Mouse (Mus musculus): ENCODE data around the gene Psmb8. TPM values are rescaled to one million over a fixed set of nuclear protein-coding genes. Genes with fewer than 3 reads are reported as not detected.

The Psmb8 gene
- 10 to 100 TPM in 1 of 2 experiments, 1 to 10 TPM in 1; 8.9 to 13.0 TPM for total RNA-seq (2021)
- long read RNA-seq, experiment 1, transcript Psmb8-201 (6 exons, 1,628 nt): major isoform, 30 of 31 reads
- long read RNA-seq, experiment 1, partial matches to known transcripts: 0 of 31 reads
- long read RNA-seq, experiment 1, other reads (novel, unspliced or antisense): 1 of 31 reads
- long read RNA-seq, experiment 2, transcript Psmb8-201 (6 exons, 1,628 nt): major isoform, 10 of 17 reads
- long read RNA-seq, experiment 2, partial matches to known transcripts: 0 of 17 reads
- long read RNA-seq, experiment 2, other reads (novel, unspliced or antisense): 7 of 17 reads

GRCm38 (mm10) chr17:34196941-34197894 is at the start of gene Psmb8:
Psmb8 (plus strand) TSS chr17:34197721.
- intact Hi-C loops (cut with DNase I): no loop called here
- DNase-seq: peak; percentile 89 to 93

DNA sequence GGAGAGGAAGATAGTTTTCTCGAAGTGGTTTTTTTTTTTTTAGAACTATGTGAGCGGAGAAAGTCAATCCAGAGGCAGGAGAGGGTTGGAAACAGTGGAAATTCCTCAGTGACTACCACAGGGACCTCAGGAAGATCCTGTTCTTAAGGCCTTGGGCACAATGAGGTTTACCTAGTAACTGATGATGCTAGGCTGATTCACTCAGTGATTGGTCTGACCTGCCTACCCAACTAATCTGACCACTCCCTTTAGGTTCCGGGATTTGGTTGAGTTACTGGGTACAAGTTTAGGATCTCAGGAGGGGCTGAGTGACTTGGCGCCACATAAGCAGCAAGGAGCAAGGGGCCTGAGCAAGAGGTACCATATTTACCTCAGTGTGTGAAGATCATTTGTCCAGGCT is 44.6 kb upstream of the Psmb8 start, which contains the start of gene H2-DMb1:
Gene H2-DMb1, plus strand, starts transcription at position 150 of the 400 bp plus-strand sequence.
- DNase-seq: peak; percentile 27 to 70
- intact Hi-C loops (cut with DNase I): no loop called here

DNA sequence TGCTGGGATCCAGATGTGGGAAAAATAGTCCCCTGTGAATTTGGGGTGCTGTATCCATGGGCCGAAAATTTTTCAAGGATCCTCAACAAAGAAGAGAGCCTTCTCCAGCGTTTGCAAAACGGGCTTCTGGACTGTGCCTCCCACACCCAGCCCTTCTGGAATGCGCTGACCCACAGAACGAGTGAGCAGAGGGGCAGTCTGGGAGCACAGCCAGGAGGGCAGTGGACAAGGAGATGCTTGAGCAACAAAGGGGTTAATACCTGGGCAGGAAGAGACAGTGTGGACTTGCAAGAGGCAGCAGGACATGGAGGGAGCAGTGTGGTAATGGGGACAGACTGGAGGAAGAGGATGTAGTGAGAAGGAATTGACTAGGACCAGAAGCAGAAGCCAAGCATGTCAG is 42.0 kb upstream of the Psmb8 start:
- intact Hi-C loops (cut with DNase I): no loop called here
- DNase-seq: no peak

- peak in 1 of 2 experiments; percentile 34 for DNase-seq
- intact Hi-C loops (cut with DNase I): no loop called here
These were observed 33.2 kb upstream of the Psmb8 start for GRCm38 (mm10) chr17:34164202-34164895.

DNA sequence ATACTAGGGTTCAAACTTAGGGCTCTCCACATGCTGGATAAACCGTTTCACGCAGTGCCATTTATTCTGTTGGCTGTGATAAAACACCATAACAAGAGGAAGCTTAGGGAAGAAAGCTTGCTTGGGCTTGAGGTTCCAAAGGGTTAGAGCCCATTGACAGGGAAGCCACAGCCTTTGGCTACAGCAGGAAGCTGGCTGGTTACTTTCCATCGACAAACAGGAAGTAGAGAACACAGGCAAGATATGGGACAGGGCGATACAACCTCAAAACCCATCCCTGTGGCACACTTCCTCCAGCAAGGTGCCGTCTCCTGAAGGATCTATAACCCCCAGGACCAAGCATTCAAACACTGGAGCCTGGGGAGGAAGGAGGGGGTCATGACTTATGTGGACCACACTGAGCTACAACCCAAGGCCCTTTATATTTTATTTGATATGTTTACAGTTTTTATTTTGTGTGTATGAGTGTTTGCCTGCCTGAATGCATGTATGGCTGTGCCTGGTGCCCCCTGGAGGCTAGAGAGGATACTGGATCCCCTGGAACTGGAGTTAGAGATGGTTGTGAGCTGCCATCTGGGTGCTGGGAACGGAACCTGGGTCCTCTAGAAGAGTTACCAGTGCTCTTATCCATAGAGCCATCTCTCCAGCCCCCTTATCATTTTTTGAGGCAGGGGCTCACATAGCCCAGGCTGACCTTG is 32.3 kb upstream of the Psmb8 start:
- DNase-seq: no peak
- intact Hi-C loops (cut with DNase I): no loop called here

DNA sequence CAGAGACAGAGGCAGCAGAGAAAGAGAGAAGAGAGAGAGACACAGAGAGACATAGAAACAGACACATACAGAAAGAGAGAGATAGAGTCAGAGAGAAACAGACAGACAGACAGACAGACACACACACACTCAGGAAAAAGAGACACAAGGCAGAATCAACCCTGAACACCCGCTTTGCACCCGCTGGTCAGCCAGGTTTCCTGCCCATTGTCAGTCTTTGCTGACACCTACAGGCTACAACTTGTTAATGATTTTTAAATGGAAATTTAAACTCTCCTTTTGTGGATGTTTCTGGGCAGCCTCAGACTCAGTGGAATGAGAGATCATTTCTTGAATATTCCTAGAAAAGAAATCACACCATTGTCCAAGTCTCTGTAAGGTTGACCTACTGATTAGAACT is 28.2 kb upstream of the Psmb8 start:
- DNase-seq: peak; percentile 39 to 58
- intact Hi-C loops (cut with DNase I): loop anchor here (1.0 to 2.0 kb wide), 3 partner anchors 34 to 92 kb away; no protein-coding TSS in a partner anchor

DNA sequence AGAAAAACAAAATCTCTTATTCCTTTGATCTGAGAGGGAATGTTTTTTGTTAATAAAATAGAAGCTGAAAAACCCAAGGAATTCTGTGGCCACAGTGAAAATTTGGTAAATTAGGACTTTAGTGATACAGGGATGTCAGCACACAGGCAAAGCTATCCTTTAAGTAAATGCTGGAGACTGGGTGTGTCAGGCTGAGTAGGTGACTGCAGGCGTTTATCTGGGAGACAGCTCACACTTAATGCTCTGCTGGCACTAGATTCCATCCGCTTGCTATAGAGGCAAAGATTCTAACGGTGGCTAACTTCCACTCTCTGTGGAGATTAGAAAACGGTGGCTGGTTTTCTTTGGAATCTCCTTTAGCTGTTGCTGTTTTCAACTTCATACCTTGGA is 27.0 kb upstream of the Psmb8 start:
- intact Hi-C loops (cut with DNase I): loop anchor here (1.0 to 10.0 kb wide), 4 partner anchors 34 to 234 kb away; no protein-coding TSS in a partner anchor
- no peak for DNase-seq

DNA sequence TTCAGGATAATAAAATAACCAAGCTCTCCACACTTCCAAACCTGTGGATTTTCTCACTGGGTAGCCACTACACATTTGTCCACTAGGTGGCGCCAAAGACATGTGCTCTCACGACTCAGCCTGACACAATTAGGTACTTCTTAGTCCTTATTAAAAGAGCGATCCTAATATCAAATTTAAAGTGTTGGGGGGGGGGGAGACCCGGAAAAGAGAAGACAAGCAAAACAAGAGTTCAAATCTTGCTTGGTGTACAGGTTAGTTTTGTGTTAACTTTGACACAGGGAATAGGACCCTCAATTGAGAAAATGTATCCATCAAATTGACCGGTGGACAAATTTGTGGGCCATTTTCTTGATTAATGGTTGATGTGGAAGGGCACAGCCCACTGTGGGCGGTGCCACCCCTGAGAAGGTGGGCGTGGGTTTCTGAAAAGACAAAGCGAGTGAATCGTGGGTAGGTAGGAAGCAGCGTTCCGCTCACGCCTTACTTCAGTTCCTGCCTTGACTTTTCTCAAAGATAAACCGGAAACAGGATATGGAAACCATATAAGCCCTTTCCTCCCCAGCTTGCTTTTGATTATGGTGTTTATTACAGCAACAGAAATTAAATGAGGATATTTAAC is 26.5 kb upstream of the Psmb8 start:
- peak; percentile 81 to 91 for DNase-seq
- intact Hi-C loops (cut with DNase I): loop anchor here (1.0 to 10.0 kb wide), 4 partner anchors 33 to 234 kb away; no protein-coding TSS in a partner anchor

DNA sequence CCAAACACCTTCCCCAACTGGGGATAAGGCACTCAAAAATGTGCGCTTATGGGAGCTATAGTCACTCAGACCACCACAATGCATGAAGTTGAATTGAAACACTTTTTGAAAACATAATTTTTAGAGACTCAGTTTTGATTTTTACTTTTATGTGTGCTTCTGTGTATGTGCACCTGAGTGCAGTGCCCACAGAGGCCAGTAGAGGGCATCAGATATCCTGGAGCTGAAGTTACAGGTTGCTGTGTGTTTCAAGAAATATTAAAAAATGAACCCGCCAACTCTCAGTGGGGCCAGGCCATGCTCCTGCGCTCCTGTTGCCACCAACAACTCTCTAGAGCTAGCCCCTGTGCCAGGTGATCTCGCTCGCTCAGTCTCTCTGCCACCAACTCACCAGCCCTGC is 25.0 kb upstream of the Psmb8 start:
- no peak for DNase-seq
- intact Hi-C loops (cut with DNase I): loop anchor here (10.0 kb wide), 2 partner anchors 142 to 232 kb away; no protein-coding TSS in a partner anchor

GRCm38 (mm10) chr17:34174075-34174474 is 23.4 kb upstream of the Psmb8 start:
- intact Hi-C loops (cut with DNase I): loop anchor here (10.0 kb wide), 2 partner anchors 141 to 231 kb away; no protein-coding TSS in a partner anchor

DNA sequence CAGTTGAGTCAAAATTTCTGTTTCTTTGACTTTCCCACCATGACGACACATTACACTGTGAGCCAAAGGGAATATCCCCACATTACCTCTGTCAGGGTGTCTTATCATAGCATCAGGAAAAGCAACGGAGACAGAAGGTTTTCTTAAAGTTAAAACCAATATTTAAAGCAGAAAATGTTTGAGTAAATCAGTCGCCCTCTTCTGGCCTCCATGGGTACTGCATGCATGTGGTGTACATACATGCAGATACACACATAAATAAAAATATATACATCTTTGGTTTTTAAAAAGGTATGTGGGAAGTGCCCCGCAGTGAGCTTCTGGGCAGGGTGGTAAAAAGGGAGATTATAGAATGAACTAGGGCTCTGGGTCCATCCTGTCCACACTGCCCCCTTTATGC is 20.3 kb upstream of the Psmb8 start:
- intact Hi-C loops (cut with DNase I): loop anchor here (10.0 kb wide), 2 partner anchors 138 to 228 kb away; no protein-coding TSS in a partner anchor
- no peak for DNase-seq

More at GRCm38 (mm10) chr17:34174075-34174474, 23.4 kb upstream of the Psmb8 start:
- DNase-seq: no peak

DNA sequence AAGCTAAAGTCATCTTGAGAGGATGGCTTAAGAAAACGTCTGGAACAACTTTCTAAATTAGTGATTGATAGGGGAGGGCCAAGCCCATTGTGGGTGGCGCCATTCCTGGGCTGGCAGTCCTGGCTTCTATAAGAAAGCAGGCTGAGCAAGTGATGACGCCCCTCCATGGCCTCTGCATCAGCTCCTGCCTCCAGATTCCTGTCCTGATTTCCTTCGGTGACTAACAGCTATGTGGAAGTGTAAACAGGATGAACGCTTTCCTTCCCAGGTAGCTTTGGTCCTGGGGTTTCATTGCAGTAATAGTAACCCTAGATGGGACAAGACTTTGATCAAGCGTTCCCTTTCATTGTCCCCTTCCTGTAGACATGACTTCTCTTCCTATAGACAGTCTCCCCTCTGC is 18.5 kb upstream of the Psmb8 start:
- no peak for DNase-seq
- intact Hi-C loops (cut with DNase I): loop anchor here (10.0 kb wide), 2 partner anchors 136 to 226 kb away; no protein-coding TSS in a partner anchor

DNA sequence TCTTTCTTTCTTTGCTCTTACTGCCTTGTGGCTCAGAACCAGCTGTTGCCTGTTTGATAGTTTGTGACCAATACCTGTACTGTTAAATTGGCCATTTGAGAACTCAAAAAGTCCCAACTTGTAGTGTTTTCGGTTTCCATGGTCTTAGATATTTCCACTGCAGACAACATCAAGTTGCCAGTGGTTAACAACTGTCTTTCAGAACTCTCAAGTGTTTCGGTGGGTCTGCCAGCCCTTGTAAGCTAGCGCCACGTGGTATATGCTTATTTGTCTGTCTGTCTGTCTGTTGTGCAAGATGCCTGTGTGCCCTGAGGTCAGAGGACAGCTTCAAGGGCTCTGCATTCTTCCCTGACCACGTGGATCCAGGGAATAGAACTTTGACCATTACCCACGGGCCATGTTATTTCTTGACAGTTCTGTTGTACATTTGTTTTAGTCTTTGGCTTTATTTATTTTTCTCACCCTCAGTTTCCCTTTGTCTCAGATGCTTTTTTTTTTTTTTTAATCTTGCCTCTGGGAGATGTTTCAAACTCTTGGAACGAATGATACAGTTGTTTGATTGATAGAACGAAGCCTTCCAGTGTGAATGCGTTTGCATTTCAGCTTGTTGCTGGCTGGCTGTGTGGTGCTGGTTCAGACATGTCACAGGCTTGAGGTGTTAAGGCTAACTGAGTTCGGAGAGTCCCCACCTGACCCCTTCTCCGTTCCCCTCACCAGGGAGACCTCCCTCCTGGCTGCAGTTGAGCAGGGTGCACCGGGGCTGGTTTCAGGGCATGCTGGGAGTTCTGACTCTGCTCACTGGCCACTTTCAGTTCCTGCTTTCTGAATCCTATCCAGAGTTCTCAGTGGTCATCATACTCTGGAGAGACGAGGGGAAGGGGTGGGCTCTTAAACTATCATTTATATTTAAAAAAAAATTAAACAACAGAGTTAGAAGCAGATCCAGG is 17.3 kb upstream of the Psmb8 start:
- DNase-seq: no peak
- intact Hi-C loops (cut with DNase I): loop anchor here (10.0 kb wide), 2 partner anchors 135 to 225 kb away; no protein-coding TSS in a partner anchor

DNA sequence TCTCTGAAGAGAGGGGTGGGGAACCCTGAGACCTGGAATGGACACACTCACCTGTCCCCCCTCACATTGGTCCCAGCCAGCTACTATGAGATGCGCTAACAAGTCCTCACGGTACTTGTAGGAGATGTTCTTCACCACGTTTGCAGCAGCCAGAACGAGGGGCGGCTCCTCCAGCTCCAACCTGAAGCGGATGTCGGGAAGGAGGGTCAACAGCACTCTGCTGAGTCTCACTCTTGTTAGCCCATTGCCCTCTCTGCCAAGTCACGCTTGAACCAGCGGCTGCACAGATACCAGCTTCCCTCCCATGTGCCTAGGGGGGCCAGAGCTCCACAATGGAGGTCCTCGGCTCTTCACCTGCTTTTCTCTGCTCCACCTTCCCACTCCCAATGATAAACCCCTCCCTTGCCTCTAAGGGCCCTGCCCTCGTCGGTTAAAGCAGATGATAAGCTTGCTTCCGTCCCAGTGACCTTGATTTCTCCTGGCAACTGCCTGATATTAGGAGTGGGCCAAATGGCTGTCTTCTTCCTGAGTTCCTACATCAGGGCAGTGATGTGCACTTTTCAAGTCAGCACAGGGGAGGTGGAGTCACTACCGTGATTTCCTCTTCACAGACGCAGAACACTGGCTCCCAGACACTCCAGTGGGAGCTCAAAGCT is 13.8 kb upstream of the Psmb8 start:
- intact Hi-C loops (cut with DNase I): no loop called here
- DNase-seq: no peak

DNA sequence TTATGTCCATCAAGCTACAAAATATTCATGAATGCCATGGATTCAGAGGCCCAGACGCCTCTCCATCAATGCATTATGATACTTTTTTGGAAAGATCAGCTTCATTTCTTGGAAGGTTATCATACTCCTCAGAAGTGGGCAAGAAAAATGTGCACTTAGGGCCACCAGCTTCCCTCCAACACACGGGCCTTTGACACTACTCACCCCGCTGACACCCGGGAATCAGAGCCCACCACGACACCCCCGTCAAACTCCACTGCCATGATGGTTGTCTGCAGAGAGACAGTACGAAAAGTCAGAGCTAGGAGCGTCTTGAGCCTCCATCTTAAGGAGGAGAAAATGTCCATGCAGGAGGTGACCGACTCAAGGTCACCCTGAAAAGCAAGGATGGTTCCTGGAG is 12.0 kb upstream of the Psmb8 start:
- DNase-seq: no peak
- intact Hi-C loops (cut with DNase I): no loop called here

GRCm38 (mm10) chr17:34186885-34187260 is 10.6 kb upstream of the Psmb8 start:
- intact Hi-C loops (cut with DNase I): loop anchor here (2.0 kb wide), 1 partner anchor 18 kb away; no protein-coding TSS in a partner anchor
- DNase-seq: no peak

DNA sequence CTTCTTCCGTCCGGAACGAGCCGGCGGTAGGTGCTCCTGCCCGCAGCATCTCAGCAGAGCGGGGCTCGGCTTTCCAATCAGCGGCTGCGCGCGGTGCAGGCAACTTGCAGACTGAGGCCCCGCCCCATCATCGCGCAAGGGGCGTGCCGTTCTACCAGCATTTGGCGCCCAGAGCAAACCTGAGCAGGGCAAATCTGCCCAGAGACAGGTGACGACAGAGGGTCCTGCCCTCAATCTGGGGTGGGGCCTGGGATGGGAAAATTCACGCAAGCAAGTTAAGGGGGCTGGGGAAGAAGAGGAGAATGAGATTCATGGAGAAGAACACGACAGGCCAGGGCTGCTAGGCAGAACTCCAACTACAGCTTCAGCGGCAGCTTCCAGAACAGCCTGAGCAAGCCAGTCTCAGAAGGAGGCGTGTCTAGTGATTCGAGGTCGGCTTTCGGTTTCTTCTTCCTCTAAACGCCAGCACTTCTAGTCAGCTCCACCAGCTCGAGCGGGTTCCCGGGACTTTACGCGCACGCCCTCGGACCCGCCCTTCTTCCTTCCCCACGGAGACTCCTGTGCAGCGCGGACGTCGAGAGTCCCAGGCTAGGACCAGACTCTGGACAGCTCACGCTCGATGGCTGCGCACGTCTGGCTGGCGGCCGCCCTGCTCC is 10.1 kb upstream of the Psmb8 start, which contains the start of the genes Tap1 and Psmb9:
Gene Tap1, plus strand, starts transcription at position 293 of the 656 bp plus-strand sequence.
Gene Psmb9, minus strand, starts transcription at position 504 of the 656 bp plus-strand sequence.
- intact Hi-C loops (cut with DNase I): loop anchor here (2.0 kb wide), 1 partner anchor 17 kb away; no protein-coding TSS in a partner anchor
- DNase-seq: peak; percentile 97 to 99

Measured in heart, postnatal 14 days (tissue).